Mouse (Mus musculus): ENCODE measurements around the gene Anxa7.

GRCm38 (mm10) chr14:20502966-20503365 is 23.0 kb upstream of the Anxa7 start:
- TF ChIP-seq CTCF (IDR thresholded peaks at IDR 0.05; ENCODE audit: low read depth) (no peak), EP300 (IDR thresholded peaks at IDR 0.05; ENCODE audit: low read depth) (no peak)
